Mouse (Mus musculus) cerebellum, adult 11 months (tissue): ENCODE results near the gene Hormad1.
A peak's percentile ranks its signal among the peaks of the same experiment; 100 is the strongest.
"Not testable (repeated sequence)": the region's sequence is repeated elsewhere in the genome, so short reads cannot be mapped to it uniquely, and the experiment has no call there.

Source experiments
- DNase-seq: peaks from one replicate; pipeline ENCODE4 v3.0.0; 2022

Hormad1 gene

DNA sequence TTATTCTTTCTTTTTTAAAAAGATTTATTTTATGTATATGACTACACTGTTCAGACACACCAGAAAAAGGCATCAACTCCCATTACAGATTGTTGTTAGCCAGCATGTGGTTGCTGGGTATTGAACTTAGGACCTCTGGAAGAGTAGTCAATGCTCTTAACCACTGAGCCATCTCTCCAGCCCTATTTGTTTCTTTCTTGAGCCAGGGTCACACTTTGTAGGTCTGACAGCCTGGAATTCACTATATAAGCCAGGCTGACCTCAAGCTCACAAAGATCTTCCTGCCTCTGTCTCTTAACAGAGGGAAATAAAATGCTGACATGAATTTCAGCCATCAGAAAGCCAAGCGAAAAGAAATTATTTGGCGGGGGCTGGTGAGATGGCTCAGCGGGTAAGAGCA, 10.1 kb downstream of the Hormad1 start:
- no peak for DNase-seq

GRCm38 (mm10) chr3:95587754-95588603, 28.5 kb downstream of the Hormad1 start:
- peak; percentile 3 for DNase-seq

DNA sequence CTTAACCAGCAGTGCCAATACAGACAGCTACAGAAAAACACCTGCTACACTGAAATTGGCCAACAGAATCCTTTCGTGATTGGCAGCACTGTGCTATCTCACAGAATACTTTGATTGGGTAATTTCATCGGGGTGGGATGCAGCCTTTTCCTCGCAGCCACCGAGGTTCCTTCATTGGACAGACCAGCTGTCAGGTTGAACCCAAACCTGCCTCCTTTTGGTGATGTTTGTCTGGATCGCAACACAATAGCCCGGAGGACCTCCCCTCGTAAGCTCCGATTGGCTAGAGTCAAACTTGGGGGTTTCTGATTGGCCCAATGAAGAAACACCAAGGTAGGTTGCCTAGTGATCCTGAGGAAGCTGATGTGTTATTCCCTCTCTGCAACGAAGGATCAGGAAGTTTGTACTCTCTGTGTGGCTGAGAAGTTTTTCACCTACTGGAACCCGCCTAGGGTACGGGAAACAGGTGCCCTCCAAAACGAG, 29.2 kb downstream of the Hormad1 start, which contains the start of gene Golph3l:
Gene Golph3l, plus strand, starts transcription at position 331 of the 483 bp plus-strand sequence.
- DNase-seq = peak; percentile 93

- no peak for DNase-seq
Observed at GRCm38 (mm10) chr3:95598734-95599133, 39.3 kb downstream of the Hormad1 start.

- no peak for DNase-seq
Observed at GRCm38 (mm10) chr3:95601287-95601686, 41.8 kb downstream of the Hormad1 start.

DNA sequence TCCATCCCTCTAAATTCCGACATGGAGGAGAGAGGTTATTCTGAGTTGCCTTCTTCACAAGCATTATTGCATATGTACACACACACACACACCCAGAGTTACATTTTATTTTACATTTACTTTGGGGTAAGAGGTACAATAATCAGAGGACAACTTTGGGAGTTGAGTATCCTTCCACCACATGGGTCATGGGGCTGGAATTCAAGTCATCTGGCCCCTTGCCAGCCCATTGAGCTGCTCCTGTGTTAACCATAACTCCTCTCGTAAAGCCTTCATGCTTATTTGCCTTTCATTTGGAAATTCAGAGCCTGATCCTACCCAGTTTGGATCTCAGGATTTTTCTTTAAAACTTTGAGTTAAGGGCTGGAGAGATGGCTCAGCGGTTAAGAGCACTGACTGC, 46.6 kb downstream of the Hormad1 start:
- no peak for DNase-seq

DNA sequence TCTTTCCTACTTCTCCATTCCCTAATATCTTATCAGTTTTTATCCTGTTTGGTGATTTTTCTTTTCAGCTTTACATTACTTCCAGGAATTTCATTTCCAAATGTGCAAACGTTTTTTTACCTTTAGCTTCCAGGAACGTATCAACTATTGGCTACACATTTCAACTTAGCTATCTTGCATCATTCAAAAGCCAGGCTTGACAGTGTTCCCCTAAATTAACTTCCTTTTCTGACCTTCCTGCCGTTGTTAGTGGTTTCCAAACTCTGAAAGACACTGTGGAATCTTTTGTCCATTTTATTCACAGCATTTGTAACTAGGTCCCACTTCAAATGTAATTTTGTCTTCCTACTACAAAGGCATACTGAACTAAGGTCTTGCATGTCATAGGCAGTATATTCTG, 49.7 kb downstream of the Hormad1 start:
- no peak for DNase-seq

DNA sequence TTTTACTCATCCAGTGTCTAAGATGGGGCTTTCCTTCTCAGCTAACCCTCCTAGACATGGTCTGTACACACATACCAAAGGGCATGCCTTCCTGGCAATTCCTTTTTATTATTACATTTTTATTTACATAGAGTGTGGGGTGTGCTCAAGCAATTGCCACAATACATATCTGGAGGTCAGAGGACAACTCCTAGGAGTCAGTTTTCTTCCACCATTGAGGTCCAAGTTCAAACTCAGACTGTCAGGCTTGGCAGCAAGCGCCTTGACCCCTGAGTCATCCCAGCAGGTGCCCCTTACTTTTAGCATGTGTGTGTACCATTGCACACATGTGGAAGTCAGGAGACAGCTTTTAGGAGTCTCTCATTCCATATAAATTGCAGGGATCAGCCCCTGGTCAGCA, 54.5 kb downstream of the Hormad1 start:
- no peak for DNase-seq

DNA sequence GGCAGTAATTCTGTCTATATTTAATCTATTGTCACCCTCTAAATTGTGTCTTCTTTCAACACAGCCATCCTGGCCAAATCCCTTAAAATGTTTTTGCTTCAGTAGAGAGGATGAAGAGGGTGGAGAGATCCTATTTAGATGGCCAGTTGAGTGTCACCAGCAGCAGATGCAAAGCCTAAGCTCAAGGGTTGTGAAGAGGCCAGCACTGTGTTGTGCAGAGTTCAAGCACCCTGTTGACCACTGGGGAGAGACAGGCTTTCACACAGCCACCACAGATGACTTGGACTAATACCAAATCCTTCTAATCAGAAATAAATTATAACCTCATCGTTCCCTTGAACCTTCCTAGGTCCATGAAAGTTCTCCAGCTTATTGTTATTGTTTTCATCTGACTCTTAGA, 59.0 kb downstream of the Hormad1 start:
- DNase-seq = no peak

- no peak for DNase-seq
Observed at GRCm38 (mm10) chr3:95621241-95621640, 61.8 kb downstream of the Hormad1 start.

DNA sequence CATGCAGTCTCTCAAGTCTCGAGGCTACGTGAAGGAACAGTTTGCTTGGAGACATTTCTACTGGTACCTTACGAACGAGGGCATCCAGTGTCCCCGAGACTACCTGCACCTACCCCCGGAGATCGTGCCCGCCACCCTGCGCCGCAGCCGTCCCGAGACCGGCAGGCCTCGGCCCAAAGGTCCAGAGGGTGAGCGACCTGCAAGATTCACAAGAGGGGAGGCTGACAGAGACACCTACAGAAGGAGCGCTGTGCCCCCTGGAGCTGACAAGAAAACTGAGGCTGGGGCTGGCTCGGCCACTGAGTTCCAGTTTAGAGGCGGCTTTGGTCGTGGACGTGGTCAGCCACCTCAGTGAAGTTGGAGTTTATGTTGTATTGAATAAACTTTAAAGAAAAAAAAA, 62.9 kb downstream of the Hormad1 start:
- not testable (repeated sequence) for DNase-seq

- no peak for DNase-seq
Observed at GRCm38 (mm10) chr3:95623551-95623950, 64.1 kb downstream of the Hormad1 start.

DNA sequence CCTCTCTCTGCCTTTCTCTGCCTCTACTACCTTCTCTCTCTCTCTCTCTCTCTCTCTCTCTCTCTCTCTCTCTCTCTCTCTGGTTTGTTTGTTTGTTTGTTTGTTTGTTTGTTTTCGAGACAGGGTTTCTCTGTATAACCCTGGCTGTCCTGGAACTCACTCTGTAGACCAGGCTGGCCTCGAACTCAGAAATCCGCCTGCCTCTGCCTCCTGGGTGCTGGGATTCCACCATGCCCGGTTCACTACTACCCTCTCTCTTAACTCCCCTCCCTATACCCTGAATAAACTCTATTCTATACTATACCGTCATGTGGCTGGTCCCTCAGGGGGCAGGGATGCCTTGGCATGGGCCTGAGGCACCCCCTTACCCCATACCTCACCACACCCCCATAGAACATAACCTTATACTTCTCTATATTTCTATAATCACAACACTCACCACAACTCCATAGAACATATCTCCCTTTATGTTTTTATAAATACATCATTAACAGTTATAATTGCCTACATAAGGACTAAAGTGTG, 64.6 kb downstream of the Hormad1 start:
- not testable (repeated sequence) for DNase-seq

- DNase-seq = peak; percentile 97
Observed at GRCm38 (mm10) chr3:95624628-95625503, 65.4 kb downstream of the Hormad1 start, which contains the start of gene Ensa. Ensa (plus strand) TSS chr3:95624993.

GRCm38 (mm10) chr3:95627763-95628162, 68.3 kb downstream of the Hormad1 start:
- DNase-seq = no peak

DNA sequence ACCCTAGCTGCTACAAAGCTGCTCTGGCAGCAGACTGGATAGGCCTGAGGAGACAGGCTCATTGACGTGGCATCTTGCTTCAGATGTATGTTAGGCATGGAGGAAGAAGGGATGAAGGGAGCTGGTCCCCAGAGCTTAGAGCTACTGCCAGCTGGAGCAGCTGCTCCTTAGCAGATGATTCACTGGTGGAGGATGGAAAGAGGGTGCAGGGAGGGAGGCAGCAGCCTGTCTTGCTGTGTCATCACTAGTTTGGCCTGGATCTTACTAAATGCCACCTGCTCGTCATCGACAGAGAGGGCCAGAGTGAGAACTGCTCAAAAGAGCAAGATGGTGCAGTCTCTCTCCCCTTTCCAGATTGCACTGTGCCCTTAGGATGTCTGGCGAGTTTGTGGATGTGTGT, 70.3 kb downstream of the Hormad1 start:
- DNase-seq = peak; percentile 34

- no peak for DNase-seq
Observed at GRCm38 (mm10) chr3:95630856-95631255, 71.4 kb downstream of the Hormad1 start.

DNA sequence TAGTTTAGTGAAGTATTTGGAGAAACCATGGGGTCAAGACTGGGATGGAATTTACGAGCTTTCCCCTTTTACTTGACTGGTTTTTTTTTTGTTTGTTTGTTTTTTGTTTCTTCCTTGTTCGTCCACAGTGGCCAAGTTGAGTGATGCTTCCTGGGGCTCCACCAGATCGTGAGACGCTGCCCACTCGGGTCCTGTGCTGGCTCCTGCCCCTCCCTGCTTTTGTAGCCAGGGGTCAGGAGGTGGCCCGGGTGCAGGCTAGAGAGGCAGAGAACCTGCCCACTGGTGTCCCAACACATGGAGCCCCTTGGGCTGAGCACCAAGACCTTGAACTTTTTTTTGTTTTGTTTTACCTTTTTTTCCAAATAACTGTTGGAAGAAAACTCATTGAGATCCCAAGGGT, 71.8 kb downstream of the Hormad1 start:
- DNase-seq = no peak

GRCm38 (mm10) chr3:95632648-95633588, 73.4 kb downstream of the Hormad1 start:
- DNase-seq = no peak

- DNase-seq = no peak
Observed at GRCm38 (mm10) chr3:95635636-95636035, 76.2 kb downstream of the Hormad1 start.

GRCm38 (mm10) chr3:95636072-95636471, 76.6 kb downstream of the Hormad1 start:
- DNase-seq = no peak
